ENCODE assay signal across 31 mouse cellular contexts in genomic region chr11:73579871-73580270, GRCm38 (mm10). TPM values are rescaled to one million over a fixed set of nuclear protein-coding genes. Genes with fewer than 3 reads are reported as not detected.
"Had no signal": no experiment of that assay in that cellular context is flagged by ENCODE, and none has a peak within 500 bp of the region (broad histone marks: within the 10 kb centered on the region; RNA-seq: fewer than 3 reads in every experiment).

No protein-coding gene starts in this region.

- H3K4me3 ChIP-seq: layer of hippocampus, adult 2 months; left cerebral cortex, adult 2 months; limb, embryonic 12.5 days; limb, embryonic 15.5 days; liver, embryonic 13.5 days had no signal

- H3K36me3 ChIP-seq: limb, embryonic 12.5 days; limb, embryonic 15.5 days; liver, embryonic 13.5 days had no signal

- H3K27ac ChIP-seq: kidney, postnatal 0 days; layer of hippocampus, adult 2 months; left cerebral cortex, adult 2 months; limb, embryonic 12.5 days; limb, embryonic 15.5 days; liver, embryonic 13.5 days had no signal

- H3K4me1 ChIP-seq: limb, embryonic 12.5 days; limb, embryonic 15.5 days; liver, embryonic 13.5 days had no signal

- H3K27me3 ChIP-seq: limb, embryonic 12.5 days; limb, embryonic 15.5 days; liver, embryonic 13.5 days had no signal

- DNase-seq: kidney, postnatal 25 days; layer of hippocampus, adult 9-11 months; left cerebral cortex, postnatal 4 days; liver, embryonic 13.5 days; lung, adult 2 months; lung, postnatal 14 days; lung, postnatal 4 days; midbrain, embryonic 14.5 days; thymus, adult 18-20 months; thymus, postnatal 36 days had no signal

RNA-seq across cellular contexts. Expression of gene Olfr385, which starts 12.9 kb away (rescaled TPM):
- total RNA-seq: layer of hippocampus, adult 2 months; layer of hippocampus, postnatal 25 days; left cerebral cortex, adult 2 months; left cerebral cortex, postnatal 10 days; left cerebral cortex, postnatal 4 days; megakaryocyte progenitor cell, adult 5-6 weeks; megakaryocyte-erythroid progenitor cell, adult 5-6 weeks; midbrain, postnatal 0 days had no signal
- polyA plus RNA-seq: kidney, postnatal 0 days; large intestine, adult 2 months; limb, embryonic 12.5 days; limb, embryonic 15.5 days; liver, embryonic 13.5 days; liver, embryonic 16.5 days; lung, adult 2 months; lung, embryonic 16.5 days; midbrain, embryonic 11.5 days; midbrain, embryonic 14.5 days; midbrain, postnatal 0 days; neural tube, embryonic 11.5 days; neural tube, embryonic 14.5 days; small intestine, adult 2 months; spleen, adult 2 months; stomach, embryonic 16.5 days; testis, adult 2 months; urinary bladder, adult 2 months had no signal

RNA-seq across cellular contexts. Expression of gene Olfr384, which starts 18.5 kb away (rescaled TPM):
- total RNA-seq: layer of hippocampus, adult 2 months; layer of hippocampus, postnatal 25 days; left cerebral cortex, adult 2 months; left cerebral cortex, postnatal 10 days; left cerebral cortex, postnatal 4 days; megakaryocyte progenitor cell, adult 5-6 weeks; megakaryocyte-erythroid progenitor cell, adult 5-6 weeks; midbrain, postnatal 0 days had no signal
- polyA plus RNA-seq: kidney, postnatal 0 days; large intestine, adult 2 months; limb, embryonic 12.5 days; limb, embryonic 15.5 days; liver, embryonic 13.5 days; liver, embryonic 16.5 days; lung, adult 2 months; lung, embryonic 16.5 days; midbrain, embryonic 11.5 days; midbrain, embryonic 14.5 days; midbrain, postnatal 0 days; neural tube, embryonic 11.5 days; neural tube, embryonic 14.5 days; small intestine, adult 2 months; spleen, adult 2 months; stomach, embryonic 16.5 days; testis, adult 2 months; urinary bladder, adult 2 months had no signal
